In the genomic region with DNA sequence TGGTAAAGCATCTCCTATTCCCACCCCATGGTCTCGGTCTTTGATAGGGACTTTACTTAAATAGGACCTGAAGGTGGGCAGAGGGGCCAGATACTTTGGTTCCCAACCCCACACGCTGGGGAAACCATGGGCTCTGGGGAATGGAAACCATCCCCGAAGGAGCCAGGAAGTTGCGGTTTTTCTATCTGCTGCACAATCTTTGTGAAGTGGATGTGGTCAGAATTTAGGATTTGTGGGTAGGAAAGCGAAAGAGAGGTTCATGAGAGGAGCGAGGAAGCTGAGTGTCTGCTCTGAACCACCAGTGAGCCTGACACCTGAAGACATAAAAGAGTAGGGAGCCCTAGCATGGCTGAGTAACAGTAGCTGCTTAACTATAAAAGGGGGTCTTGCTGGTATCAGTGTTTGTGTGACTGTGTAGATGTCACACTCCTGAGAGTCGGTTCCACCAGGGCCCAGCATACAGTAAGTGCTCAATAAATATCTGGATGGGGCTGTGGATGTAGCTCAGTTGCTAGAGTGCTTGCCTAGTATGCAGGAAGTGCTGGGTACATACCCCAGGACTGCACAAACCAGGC, we compare ENCODE assay signal across 10 mouse cellular contexts. TPM values are rescaled to one million over a fixed set of nuclear protein-coding genes. Genes with fewer than 3 reads are reported as not detected.
DNase-seq lines count a peak whose midpoint lies in the region; ATAC-seq and TF ChIP-seq lines count a peak whose summit lies in the region.
"Had no signal": no experiment of that assay in that cellular context is flagged by ENCODE, and none has a peak within 500 bp of the region (broad histone marks: within the 10 kb centered on the region; RNA-seq: fewer than 3 reads in every experiment).

No protein-coding gene starts in this region.

- ATAC-seq in lung, embryonic 14.5 days (ENCODE audit: insufficient read depth) = no peak
- no peak for ATAC-seq in embryonic facial prominence, embryonic 15.5 days (ENCODE audit: insufficient number of reproducible peaks, low FRiP score, low TSS enrichment, low read depth)
- ATAC-seq in frontal cortex, adult (ENCODE audit: low TSS enrichment) = no peak
- ATAC-seq: midbrain, embryonic 13.5 days had no signal

- peaks cover 51% of the 10 kb centered on the region for H3K36me3 ChIP-seq in lung, embryonic 14.5 days (ENCODE audit: insufficient read depth)
- H3K36me3 ChIP-seq in embryonic facial prominence, embryonic 15.5 days = peaks cover 52% of the 10 kb centered on the region
- peaks cover 30% of the 10 kb centered on the region for H3K36me3 ChIP-seq in myocyte (ENCODE audit: control insufficient read depth, insufficient read depth)

- peak overlapping the region; percentile 100 for H3K27ac ChIP-seq in gastrocnemius, adult 2 months
- peak overlapping the region; percentile 32; the same call in 1 of the 2 replicates for H3K27ac ChIP-seq in lung, embryonic 14.5 days (ENCODE audit: low read depth)
- peak overlapping the region; percentile 83 for H3K27ac ChIP-seq in embryonic facial prominence, embryonic 15.5 days (replicated peaks)
- H3K27ac ChIP-seq: midbrain, embryonic 13.5 days had no signal

- 76% methylated on average over 7 of the region's 7 CpGs for WGBS in lung, embryonic 14.5 days
- WGBS in embryonic facial prominence, embryonic 15.5 days = 71% methylated on average over 7 of the region's 7 CpGs

- no peak overlapping the region for H3ac ChIP-seq in myocyte (ENCODE audit: control insufficient read depth, insufficient read length)

- no peak for TF ChIP-seq POLR2A in myocyte (IDR thresholded peaks at IDR 0.05; ENCODE audit: insufficient read length, low read depth)

- intact Hi-C loops in gastrocnemius, adult 2 months (cut with DNase I) = no loop called here
- intact Hi-C loops in left cerebral cortex, postnatal 4 days (cut with DNase I) = no loop called here

- H3K4me2 ChIP-seq in lung, embryonic 14.5 days = peak overlapping the region; percentile 57; the same call in 1 of the 2 replicates
- no peak overlapping the region for H3K4me2 ChIP-seq in embryonic facial prominence, embryonic 15.5 days (replicated peaks)
- peak overlapping the region; percentile 75 for H3K4me2 ChIP-seq in myocyte (ENCODE audit: low read depth)

- H3K4me3 ChIP-seq in gastrocnemius, adult 2 months = peak overlapping the region; percentile 62
- no peak overlapping the region for H3K4me3 ChIP-seq in lung, embryonic 14.5 days (ENCODE audit: low read depth, low read length)
- H3K4me3 ChIP-seq in embryonic facial prominence, embryonic 15.5 days (replicated peaks) = 0 out of 2 replicates have a peak overlapping the region, but pooled peaks have one; percentile 26
- H3K4me3 ChIP-seq in myocyte = peak overlapping the region; percentile 10
- H3K4me3 ChIP-seq: midbrain, embryonic 13.5 days had no signal

- no peaks in the 10 kb centered on the region for H3K27me3 ChIP-seq in lung, embryonic 14.5 days (ENCODE audit: insufficient read depth, low read length)
- no peaks in the 10 kb centered on the region for H3K27me3 ChIP-seq in embryonic facial prominence, embryonic 15.5 days
- no peaks in the 10 kb centered on the region for H3K27me3 ChIP-seq in myocyte (ENCODE audit: control insufficient read depth, insufficient read depth, insufficient read length)
- H3K27me3 ChIP-seq: midbrain, embryonic 13.5 days had no signal

- H3K79me2 ChIP-seq in myocyte (ENCODE audit: control insufficient read depth, insufficient read depth) = peaks cover 13% of the 10 kb centered on the region

- TF ChIP-seq CTCF in gastrocnemius, adult 2 months (IDR thresholded peaks at IDR 0.05) = no peak
- no peak for TF ChIP-seq CTCF in lung, embryonic 14.5 days (IDR thresholded peaks at IDR 0.05; ENCODE audit: low read depth)

- no peak overlapping the region for H3K9ac ChIP-seq in lung, embryonic 14.5 days
- H3K9ac ChIP-seq in embryonic facial prominence, embryonic 15.5 days = no peak overlapping the region

- H3K4me1 ChIP-seq in lung, embryonic 14.5 days (ENCODE audit: insufficient read depth) = no peaks in the 10 kb centered on the region
- H3K4me1 ChIP-seq in embryonic facial prominence, embryonic 15.5 days = peaks cover 29% of the 10 kb centered on the region

- DNase-seq in gastrocnemius, adult 2 months = no peak
- no peak for DNase-seq in gastrocnemius, postnatal 25 days
- DNase-seq in lung, embryonic 14.5 days = no peak
- no peak for DNase-seq in lung, postnatal 36 days
- no peak for DNase-seq in left cerebral cortex, postnatal 4 days
- DNase-seq: embryo, embryonic 11 days had no signal

- H3K9me3 ChIP-seq in lung, embryonic 14.5 days (ENCODE audit: low read depth, low read length) = no peaks in the 10 kb centered on the region
- no peaks in the 10 kb centered on the region for H3K9me3 ChIP-seq in embryonic facial prominence, embryonic 15.5 days (replicated peaks)

TF ChIP-seq in myocyte, 11 proteins besides CTCF, POLR2A, EP300 and RAD21:
- TF ChIP-seq REST (IDR thresholded peaks at IDR 0.05; ENCODE audit: insufficient read depth, insufficient read length) (no peak), CEBPB (IDR thresholded peaks at IDR 0.05; ENCODE audit: insufficient read depth, poor library complexity, severe bottlenecking) (no peak), USF1 (IDR thresholded peaks at IDR 0.05; ENCODE audit: low read depth) (no peak), MYOD1 (IDR thresholded peaks at IDR 0.05; ENCODE audit: control insufficient read depth in 1 of 3, insufficient read length in 2 of 3, low read depth in 2 of 3) (no peak), TCF3 (IDR thresholded peaks at IDR 0.05; ENCODE audit: insufficient read length, low read depth) (no peak), E2F4 (IDR thresholded peaks at IDR 0.05; ENCODE audit: insufficient read depth) (no peak), MYOG (IDR thresholded peaks at IDR 0.05; ENCODE audit: control insufficient read depth in 1 of 3, insufficient read depth in 1 of 3, insufficient read length in 2 of 3, low read depth in 2 of 3) (no peak), POLR2AphosphoS2 (IDR thresholded peaks at IDR 0.05; ENCODE audit: insufficient read length, low read depth) (no peak), MAX (IDR thresholded peaks at IDR 0.05; ENCODE audit: low read depth) (no peak), TCF12 (IDR thresholded peaks at IDR 0.05; ENCODE audit: insufficient read depth, poor library complexity, severe bottlenecking) (no peak), SRF (IDR thresholded peaks at IDR 0.05; ENCODE audit: control insufficient read depth, insufficient read length, low read depth) (no peak)

RNA-seq across cellular contexts. Expression of a gene that starts 3.4 kb away (rescaled TPM):
- total RNA-seq in gastrocnemius, adult 2 months (2021) = 10 to 100 TPM; 85.7 to 97.4 TPM
- total RNA-seq in gastrocnemius, postnatal 25 days (2021) = 100 to 1,000 TPM in 1 of 2 experiments, 10 to 100 TPM in 1; 86.8 to 101 TPM
- polyA plus RNA-seq in lung, embryonic 14.5 days (2014; fragmentation: Nextera tagmentation; extraction: Ambion mirVana) = 184 and 187 TPM in 2 replicates
- 202 and 212 TPM in 2 replicates for polyA plus RNA-seq in embryonic facial prominence, embryonic 15.5 days (2015; fragmentation: Nextera tagmentation; extraction: Ambion mirVana)
- polyA plus RNA-seq in myocyte (2012; fragmentation: generic; extraction: Trizol) = 270 TPM
- 100 to 1,000 TPM; 110 to 112 TPM for total RNA-seq in left cerebral cortex, postnatal 4 days (2021)

RNA-seq across cellular contexts. Expression of a gene that starts 18.1 kb away (rescaled TPM):
- total RNA-seq in gastrocnemius, adult 2 months (2021) = 10 to 100 TPM; 31.4 to 38.7 TPM
- 10 to 100 TPM; 44.5 to 66.1 TPM for total RNA-seq in gastrocnemius, postnatal 25 days (2021)
- 61.2 and 67.5 TPM in 2 replicates for polyA plus RNA-seq in lung, embryonic 14.5 days (2014; fragmentation: Nextera tagmentation; extraction: Ambion mirVana)
- 72.5 and 73.3 TPM in 2 replicates for polyA plus RNA-seq in embryonic facial prominence, embryonic 15.5 days (2015; fragmentation: Nextera tagmentation; extraction: Ambion mirVana)
- polyA plus RNA-seq in myocyte (2012; fragmentation: generic; extraction: Trizol) = 104 TPM
- 1 to 10 TPM; 6.2 to 6.7 TPM for total RNA-seq in left cerebral cortex, postnatal 4 days (2021)

RNA-seq across cellular contexts. Expression of a gene that starts 27.1 kb away (rescaled TPM):
- 1,000 to 10,000 TPM; 1,391 to 1,893 TPM for total RNA-seq in gastrocnemius, adult 2 months (2021)
- 1,000 to 10,000 TPM; 1,236 to 1,328 TPM for total RNA-seq in gastrocnemius, postnatal 25 days (2021)
- 909 and 927 TPM in 2 replicates for polyA plus RNA-seq in lung, embryonic 14.5 days (2014; fragmentation: Nextera tagmentation; extraction: Ambion mirVana)
- 931 and 958 TPM in 2 replicates for polyA plus RNA-seq in embryonic facial prominence, embryonic 15.5 days (2015; fragmentation: Nextera tagmentation; extraction: Ambion mirVana)
- polyA plus RNA-seq in myocyte (2012; fragmentation: generic; extraction: Trizol) = 507 TPM
- 1,000 to 10,000 TPM; 1,074 to 1,076 TPM for total RNA-seq in left cerebral cortex, postnatal 4 days (2021)

Comparison
In these comparisons a context has a peak if more than half of its experiments do, and no peak if none do; other contexts are left out.
1. H3K27ac ChIP-seq: peak in every context shown above with its lines; median percentile 100 in gastrocnemius, adult 2 months; 83 in embryonic facial prominence, embryonic 15.5 days; 32 in lung, embryonic 14.5 days.
2. RNA of a gene that starts 18.1 kb away (total RNA-seq): 44.5 to 66.1 TPM in gastrocnemius, postnatal 25 days and 31.4 to 38.7 TPM in gastrocnemius, adult 2 months; 6.2 to 6.7 TPM in left cerebral cortex, postnatal 4 days; every median in the first group is over 4 times any median in the second.